Mouse (Mus musculus) mature B cell (primary cell): ENCODE data around the gene Cep295nl.

ENCODE experiments used
- in situ Hi-C: fragments of 300-500 bp; cut with MboI; formaldehyde crosslinking; loops from 2 replicates; pipeline ENCODE4 v1.14.3; 2019

Gene Cep295nl

GRCm38 (mm10) chr11:118355205-118355604, 12.9 kb upstream of the Cep295nl start:
- in situ Hi-C loops = no loop called here

- in situ Hi-C loops = no loop called here
Measured at GRCm38 (mm10) chr11:118354636-118355191, 12.4 kb upstream of the Cep295nl start.

GRCm38 (mm10) chr11:118349494-118349893, 7.2 kb upstream of the Cep295nl start:
- in situ Hi-C loops = no loop called here

GRCm38 (mm10) chr11:118348877-118349276, 6.6 kb upstream of the Cep295nl start:
- in situ Hi-C loops = no loop called here

GRCm38 (mm10) chr11:118348419-118348818, 6.1 kb upstream of the Cep295nl start:
- in situ Hi-C loops = no loop called here

GRCm38 (mm10) chr11:118347911-118348310, 5.6 kb upstream of the Cep295nl start:
- in situ Hi-C loops = no loop called here

- in situ Hi-C loops = no loop called here
Measured at GRCm38 (mm10) chr11:118347391-118347790, 5.1 kb upstream of the Cep295nl start.

GRCm38 (mm10) chr11:118346395-118347096, 4.2 kb upstream of the Cep295nl start:
- in situ Hi-C loops = no loop called here

GRCm38 (mm10) chr11:118345693-118346092, 3.4 kb upstream of the Cep295nl start:
- in situ Hi-C loops = no loop called here

- in situ Hi-C loops = no loop called here
Measured at GRCm38 (mm10) chr11:118343629-118344028, 1.3 kb upstream of the Cep295nl start.

- in situ Hi-C loops = no loop called here
Measured at GRCm38 (mm10) chr11:118337491-118338168, 4.7 kb downstream of the Cep295nl start.

GRCm38 (mm10) chr11:118333431-118333830, 8.9 kb downstream of the Cep295nl start:
- in situ Hi-C loops = no loop called here

GRCm38 (mm10) chr11:118332376-118332775, 9.9 kb downstream of the Cep295nl start:
- in situ Hi-C loops = no loop called here

GRCm38 (mm10) chr11:118330777-118331176, 11.5 kb downstream of the Cep295nl start:
- in situ Hi-C loops = no loop called here

GRCm38 (mm10) chr11:118330361-118330760, 11.9 kb downstream of the Cep295nl start:
- in situ Hi-C loops = no loop called here

- in situ Hi-C loops = no loop called here
Measured at GRCm38 (mm10) chr11:118328947-118329346, 13.4 kb downstream of the Cep295nl start.

GRCm38 (mm10) chr11:118328511-118328910, 13.8 kb downstream of the Cep295nl start:
- in situ Hi-C loops = no loop called here

- in situ Hi-C loops = no loop called here
Measured at GRCm38 (mm10) chr11:118326991-118327971, 15.0 kb downstream of the Cep295nl start.

- in situ Hi-C loops = no loop called here
Measured at GRCm38 (mm10) chr11:118326491-118326890, 15.8 kb downstream of the Cep295nl start.

GRCm38 (mm10) chr11:118324541-118324940, 17.8 kb downstream of the Cep295nl start:
- in situ Hi-C loops = no loop called here

- in situ Hi-C loops = no loop called here
Measured at GRCm38 (mm10) chr11:118323974-118324373, 18.3 kb downstream of the Cep295nl start.

GRCm38 (mm10) chr11:118322647-118323046, 19.7 kb downstream of the Cep295nl start:
- in situ Hi-C loops = no loop called here
